Mouse (Mus musculus) thymus, postnatal 10 days (tissue): Measurements from ENCODE around the gene Nav2.

Experiments
- DNase-seq, 2 experiments: peaks; one replicate each; pipeline ENCODE4 v3.0.0; 2021; ENCODE audit warnings: low spot score in 2 of 2

Gene Nav2

DNA sequence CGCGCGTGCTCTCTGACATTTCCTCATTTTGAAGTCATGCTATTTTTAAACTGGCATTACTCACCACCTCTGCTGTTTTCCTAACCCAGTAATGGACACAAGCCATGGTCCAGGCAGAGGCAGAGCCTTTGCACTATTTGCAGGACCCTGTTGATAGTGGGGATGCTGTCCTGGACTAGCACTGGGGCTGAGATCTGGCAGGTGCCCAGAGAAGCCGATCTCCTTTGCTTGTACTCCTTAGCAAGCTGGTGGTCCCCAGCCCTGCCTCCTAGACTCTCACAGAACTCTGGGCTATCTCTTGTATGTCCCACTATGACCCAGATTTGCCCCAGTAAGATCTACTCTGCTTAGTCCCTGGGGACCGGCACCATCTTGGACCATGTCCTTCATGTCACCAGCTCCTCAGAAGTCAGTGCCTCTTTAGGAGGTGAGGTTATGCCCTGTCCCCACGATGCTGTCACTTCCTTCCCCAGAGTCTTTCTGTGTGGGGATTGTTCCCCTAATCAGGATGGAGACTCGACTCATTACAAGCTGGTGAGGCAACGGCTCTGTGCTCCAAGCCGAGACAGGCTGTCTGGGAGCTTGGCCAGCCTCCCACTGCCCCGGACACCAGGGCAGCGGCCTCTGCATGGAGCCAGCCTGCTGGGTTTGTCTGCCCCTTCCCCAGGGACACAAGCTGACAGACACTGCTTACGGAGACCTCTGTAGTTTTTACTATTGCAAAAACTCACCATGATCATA is 250.3 kb downstream of the Nav2 start:
- no peak for DNase-seq

DNA sequence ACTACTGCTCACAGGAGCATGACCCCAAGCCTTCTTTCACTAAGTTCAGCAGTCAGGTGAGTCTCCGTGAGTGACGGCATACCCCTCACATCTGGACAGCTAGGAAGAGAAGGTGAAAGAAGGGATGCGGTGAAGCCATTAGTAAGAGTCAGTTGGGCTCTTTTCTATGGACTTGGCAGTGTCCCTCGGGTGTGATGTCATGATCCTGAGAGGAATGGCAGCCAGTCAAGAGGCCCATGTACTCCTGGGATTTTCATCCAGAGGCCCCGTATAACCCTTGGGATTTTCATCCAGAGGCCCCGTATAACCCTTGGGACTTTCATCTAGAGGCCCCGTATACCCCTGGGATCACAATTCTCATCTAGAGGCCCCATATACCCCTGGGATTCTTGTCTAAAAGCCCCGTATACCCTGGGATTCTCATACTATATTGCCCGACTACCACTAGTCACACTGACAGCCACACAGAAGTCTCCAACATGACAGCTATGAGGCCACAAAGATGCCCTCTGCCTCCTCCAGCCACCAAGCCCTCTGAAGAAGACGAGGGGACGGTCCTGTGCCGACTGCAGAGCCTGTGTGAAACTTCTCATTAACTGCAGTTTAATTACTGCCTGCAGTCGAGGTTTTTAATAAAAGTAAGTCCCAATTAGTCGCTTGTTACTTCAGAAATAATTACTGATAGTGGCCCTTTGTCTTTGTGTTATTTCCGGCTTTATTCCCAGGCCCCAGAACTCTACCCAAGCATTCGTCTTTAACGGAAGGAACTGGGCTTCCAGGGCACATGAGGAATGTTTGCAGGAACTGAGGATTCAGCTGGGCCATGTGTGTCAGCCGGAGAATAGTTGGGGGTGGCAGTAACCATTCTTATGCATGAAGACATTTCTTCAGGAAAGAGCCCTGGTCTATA is 251.4 kb downstream of the Nav2 start:
- no peak for DNase-seq

DNA sequence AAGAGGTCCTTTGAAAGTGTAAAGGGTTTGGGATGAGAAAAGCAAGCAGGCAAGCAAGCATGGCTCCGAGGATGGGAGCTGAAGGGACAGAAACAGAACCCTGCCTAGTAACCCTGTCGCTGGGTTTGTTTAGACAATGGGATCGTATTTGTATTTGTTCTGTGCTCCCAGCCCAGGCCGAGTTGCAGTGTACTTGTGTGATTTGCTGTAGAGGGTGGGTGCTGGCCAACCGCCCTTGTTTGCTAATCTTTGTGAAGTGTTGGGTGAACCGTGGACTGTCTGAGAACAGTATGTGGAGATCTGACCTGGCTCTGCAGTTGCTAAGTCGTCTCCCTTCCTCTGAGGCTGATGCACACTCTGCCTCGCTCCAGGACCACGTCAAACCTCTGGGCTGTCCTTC is 253.6 kb downstream of the Nav2 start:
- no peak for DNase-seq

DNA sequence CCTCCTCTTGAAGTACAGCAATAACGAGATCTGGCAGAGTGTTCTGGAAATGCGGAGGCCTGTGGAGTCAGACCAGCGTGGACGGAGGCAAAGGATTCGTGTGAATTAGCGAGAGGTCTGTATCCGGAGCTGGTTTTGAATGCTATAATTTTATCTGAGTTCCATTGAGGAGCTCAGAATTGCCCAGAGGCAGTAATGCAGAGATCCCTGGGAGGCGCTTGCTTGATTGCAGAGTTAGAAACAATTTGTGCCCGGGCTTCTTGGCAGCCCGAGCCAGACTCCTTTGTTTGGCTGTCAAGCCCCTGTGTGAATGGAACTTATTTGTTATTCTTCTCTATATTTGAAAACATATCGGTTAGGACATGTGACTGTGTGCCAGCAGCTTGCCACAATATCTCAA is 255.3 kb downstream of the Nav2 start:
- no peak for DNase-seq

DNA sequence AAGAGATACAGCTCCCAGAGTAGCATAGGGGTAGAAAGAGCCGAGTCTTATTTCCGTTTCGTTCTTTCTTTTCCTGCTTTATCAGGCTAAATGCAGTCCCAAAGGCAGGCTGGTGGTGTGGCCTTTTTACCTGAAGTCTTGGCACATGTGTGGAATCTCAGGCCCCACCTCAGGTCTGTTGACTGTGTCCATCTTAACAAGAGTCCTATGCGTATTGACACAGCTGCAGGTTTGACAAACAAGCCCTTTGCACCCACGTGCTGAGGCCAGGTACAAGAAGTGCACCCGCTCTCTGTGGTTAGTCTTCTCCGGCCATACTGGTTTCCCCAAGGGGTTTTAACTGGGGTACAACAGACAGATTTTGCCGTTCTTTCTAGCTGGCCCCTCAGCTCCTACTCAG is 256.4 kb downstream of the Nav2 start:
- DNase-seq = no peak

DNA sequence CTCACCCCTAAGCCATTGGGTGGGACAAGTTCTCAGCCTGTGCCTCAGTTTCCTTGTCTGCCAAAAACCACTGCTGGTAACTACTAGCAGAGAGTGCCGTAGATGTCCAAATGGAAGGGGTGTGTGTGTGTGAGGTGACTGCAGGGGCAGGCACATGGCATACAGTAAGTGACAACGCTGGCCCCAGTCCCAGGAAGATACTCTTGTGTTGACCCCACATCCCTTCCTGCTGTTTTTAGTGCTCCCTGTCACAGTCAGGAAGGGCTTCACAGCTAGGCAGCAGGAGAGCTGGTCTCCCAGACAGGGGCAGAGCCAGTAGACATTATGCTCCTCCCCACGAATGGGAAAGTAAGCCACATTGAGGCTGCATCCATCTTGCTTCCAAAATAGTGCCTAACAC is 264.4 kb downstream of the Nav2 start:
- no peak for DNase-seq

DNA sequence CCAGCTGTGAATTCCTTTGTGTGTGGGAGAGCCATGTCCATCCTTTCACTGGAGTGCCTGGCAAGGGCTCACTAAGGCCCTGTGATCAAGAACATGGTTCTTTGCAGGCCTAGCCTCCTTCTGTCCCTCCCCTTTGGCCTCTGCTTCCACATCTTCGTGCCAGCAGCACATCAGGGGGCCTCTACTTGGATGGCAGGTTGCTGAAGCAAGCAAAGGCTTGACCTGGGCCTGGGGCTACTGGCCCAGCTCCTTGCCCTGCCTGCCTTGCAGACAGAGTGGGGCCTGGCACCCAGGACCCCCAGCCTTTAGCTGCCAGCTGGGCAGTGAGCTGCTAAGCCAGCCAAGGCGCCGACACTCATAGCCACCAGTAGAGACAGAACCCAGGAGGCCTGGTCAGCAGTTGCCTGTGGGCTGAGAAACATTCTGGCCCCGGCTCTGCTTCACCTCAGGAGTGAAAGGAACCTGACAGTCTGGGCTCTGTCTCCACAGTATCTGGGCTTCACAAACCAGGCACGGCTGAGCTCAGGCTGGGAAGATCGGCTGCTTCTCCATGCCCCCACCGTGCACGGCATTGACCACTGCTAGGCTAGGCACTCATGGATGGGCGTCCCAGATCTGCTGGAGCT is 267.4 kb downstream of the Nav2 start:
- no peak for DNase-seq

DNA sequence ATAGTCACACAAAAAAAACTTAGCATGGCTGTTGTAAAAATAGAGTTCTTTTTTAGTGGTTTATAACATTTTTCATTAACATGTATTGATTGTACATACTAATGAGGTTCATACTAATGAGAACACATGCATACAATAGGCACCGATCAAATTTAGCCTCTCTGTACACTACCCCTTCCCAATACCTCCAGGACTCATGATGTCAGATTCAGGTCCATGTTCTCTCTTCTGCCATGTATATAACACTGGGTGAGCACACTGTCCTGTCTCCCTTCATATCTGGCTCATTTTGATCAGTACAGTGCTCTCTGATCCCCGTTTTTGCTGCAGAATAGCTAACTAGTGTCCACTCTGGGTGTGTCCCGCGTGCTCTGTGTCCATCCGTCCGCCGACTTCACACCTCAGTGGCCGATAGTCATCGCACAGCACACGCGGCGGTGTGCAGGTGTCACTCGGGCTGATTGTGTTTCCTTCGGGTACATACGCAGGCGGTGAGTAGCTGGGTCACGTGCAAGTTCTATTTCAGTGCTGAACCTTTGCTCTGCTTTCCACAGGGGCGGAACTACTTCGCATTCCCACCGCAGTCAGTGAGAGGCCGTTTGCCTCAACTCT is 268.2 kb downstream of the Nav2 start:
- DNase-seq = no peak

DNA sequence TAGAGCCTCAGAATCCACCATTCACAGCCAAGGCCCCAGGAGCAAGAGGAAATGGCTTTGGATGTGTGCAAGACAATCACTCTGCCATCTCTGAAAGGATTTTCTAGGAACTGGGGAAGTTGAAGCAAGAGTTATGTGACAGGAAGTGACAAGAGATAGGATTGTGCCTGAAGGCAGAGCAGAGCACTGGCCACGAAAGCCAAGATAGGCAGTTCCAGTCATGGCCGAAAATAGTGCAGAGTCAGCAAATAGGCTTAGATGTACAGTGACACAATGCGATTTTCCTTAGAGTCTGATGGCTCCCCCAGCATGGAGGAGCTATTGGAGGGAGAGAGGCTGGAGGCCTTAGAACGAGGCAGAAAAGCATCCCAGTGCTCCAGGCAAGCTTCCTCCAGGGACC is 269.7 kb downstream of the Nav2 start:
- no peak for DNase-seq

DNA sequence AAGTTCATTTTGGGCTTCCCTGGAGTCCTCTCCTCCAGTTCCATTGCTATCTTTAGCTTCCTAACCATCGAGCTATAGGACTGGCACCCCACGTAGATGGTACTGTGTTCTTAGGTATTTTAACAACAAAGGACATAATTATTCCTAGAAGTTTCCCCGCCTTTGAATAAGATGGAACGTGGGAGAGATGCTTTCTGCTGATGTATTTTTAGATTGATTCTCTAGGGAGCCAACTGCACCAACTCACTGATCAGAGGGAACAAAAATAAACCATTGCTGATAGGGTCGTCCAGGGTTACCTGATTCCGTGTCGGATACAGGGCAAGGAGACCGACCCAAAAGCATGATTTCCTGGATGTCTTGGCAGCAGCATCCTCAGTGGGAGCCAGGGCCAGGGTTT is 272.5 kb downstream of the Nav2 start:
- DNase-seq = no peak

DNA sequence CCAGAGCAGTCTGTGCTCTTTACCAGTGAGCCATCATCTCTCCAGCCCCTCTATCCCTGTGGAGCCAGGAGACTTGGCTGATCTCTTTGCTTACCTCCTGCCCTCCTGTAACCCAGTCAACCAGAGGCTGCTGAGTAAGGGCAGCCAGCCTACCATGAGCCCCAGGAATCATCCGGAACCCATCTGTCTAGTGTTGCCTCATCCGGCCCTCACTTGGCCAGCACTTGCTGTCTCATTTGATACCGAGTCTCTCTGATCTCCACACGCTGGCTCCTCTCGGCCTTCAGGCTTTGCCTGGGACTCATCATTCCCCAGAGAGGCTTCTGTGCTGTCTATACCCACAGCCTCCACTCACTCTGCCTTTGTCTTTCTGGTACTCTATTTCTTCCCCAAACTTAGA is 273.9 kb downstream of the Nav2 start:
- no peak for DNase-seq

DNA sequence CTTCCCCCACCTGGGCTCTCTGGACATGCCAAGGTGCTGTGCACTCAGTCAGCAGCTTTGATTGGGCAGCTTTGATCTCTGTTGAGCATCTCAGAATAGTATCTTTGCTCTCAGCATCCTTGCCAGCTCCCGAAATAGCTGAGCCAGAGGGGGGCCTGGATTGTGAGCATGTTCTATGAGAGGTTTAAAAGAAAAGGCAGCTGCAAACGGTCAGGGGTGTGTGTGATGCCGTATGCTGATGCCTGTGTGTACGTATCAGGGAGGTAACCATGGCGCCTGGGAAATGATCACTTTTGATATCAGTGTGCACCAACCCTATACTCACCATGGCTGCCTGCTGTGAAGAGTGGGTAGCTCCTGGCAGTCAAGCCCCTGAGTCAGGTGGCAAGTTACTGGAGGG is 275.2 kb downstream of the Nav2 start:
- no peak for DNase-seq

DNA sequence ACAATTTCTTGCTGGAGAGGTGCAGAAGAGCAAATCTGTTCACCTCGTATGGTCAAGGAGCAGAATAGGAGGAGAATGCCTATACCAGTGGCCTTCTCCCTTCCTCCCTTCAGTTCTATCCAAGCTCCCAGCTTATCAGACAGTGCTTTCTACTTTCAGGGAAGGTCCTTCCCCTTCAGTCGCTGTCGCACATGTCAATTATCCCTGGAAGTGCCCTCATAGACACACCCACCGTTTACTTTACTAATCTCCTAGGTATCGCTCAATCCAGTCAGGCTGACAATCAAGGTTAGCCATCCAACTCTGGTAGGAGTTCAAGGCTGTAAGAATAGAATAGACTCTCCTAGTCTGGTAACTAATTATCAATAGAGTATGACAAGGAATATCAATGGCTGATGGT is 277.5 kb downstream of the Nav2 start:
- DNase-seq = no peak

DNA sequence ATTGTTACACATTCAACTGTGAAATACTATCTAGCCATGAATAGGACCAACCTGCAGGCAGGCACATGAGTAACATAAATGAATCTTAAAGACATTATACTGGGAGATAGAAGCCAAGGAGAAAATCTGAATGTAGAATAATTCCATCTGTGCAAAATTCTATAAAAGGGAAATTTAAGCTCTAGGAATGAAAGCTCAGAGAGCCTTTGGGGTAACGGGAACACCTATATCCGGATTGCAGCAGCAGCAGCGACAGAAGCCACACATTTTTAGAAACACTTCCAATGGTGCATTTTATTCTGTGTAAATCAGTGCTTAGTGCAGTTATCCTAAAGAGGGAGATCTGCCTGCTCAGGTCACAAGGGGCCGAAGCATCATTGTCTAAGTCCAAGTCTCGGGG is 280.8 kb downstream of the Nav2 start:
- DNase-seq = no peak

DNA sequence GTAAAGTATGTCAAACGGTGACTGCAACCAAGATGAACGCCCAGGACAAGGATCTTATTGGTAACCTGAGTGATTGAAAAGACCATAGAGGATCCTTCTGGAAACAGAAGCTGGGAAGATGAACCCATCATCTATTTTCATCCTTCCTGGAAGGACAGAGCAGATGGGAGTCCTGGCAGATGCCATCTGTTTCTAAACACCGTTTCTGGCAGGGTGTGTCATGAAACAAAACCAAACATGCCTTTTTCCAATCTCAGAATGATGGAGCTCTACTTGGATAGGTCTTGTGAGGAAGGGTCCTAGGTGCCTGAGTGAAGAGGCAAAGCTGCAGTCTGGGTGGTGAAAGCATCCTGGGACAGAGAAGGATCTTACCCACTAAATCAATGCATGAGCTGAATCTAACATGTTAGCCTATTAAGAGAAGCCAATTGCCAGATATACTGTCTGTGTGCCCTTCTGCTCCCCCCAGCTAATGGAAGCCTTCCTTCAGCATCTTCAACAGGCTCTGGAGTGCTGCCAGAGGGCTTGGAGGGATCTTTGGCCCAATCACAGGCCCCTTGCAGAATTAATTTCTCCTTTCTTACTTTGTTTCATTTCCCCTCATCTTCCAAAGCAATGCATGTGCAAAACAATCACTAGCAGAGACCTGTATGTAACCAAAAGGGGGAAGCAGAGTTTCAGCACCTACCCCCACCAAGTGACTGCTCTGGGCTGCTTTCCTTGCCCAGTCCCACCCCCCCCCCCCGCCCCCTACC is 281.9 kb downstream of the Nav2 start:
- DNase-seq = no peak

DNA sequence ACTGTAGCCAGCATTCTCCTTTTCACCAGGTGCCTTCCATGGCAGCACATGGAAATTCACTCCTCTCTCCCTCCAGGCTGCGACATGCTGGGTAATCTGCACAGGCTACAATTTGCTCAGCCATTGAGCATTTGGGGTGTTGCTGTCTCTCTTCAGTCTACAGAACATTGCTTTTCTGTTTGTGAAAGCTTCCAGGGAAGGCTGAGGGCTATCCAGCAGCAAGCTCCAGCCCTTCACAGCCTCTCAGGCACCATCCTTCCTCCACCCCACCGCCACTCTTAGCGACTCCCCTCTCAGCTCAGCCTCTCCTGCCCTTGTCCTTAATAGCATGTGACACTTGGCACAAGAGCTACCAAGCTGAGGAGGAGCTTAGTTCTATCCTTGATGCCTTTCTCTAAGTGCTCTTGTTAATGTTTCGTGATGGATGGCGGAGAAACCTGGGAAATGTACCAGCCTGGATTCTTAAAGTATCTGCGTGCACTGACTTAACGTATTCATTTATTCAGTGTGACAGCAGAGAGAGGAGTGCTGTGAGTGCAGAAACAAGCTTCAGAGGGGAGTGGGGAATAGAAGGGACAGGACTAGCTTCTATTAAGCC is 282.7 kb downstream of the Nav2 start:
- no peak for DNase-seq

DNA sequence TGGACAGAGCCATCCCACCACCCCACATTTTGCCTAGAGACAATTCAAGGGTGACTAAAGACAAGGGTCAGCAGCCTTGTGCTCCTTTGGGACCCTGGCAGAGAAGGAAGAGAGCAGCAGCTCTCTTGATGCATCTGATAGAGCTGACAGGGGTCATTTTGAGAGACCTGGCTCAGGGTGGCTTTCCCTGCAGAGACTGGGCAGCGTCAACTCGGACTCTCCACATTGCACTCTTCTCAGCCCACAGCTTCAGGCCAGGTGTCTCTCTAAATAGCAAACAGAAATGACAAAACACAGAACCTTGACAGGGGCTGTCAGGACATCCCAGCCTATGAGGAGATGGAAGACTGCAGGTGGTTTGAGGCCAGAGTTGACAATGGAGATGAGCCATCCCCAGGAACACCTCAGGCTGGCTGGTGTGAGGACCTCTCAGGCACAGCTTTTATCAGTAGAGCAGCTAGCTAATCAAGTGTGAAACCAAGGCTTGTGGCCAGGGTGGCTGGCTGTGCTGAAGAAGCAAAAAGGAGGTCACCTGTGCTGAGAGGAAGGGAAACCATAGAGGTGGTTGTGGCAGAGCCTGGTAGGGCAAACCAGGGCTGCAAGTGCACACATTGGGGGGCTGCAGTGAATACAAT is 283.7 kb downstream of the Nav2 start:
- no peak for DNase-seq

DNA sequence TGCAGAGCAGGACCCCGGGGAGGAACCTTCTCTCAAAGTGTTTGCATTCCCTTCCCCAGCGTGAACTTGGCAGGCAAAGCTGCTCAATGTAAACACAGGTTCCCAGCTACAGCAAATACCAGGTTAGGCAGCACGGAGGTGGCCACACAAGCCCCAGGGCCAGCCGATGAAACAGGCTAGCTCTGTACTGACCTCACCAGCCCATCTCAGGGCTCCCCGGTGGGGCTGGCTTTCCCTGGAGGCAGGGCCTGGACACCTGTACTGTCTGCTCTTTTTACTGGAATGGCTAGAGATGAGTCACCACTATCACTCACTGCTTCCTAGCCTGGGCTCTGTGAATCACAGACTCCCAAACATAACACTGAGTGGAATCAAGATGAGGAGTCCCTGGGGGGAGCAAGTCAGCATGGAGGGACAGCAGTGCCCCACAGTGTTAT is 287.2 kb downstream of the Nav2 start:
- DNase-seq = no peak

DNA sequence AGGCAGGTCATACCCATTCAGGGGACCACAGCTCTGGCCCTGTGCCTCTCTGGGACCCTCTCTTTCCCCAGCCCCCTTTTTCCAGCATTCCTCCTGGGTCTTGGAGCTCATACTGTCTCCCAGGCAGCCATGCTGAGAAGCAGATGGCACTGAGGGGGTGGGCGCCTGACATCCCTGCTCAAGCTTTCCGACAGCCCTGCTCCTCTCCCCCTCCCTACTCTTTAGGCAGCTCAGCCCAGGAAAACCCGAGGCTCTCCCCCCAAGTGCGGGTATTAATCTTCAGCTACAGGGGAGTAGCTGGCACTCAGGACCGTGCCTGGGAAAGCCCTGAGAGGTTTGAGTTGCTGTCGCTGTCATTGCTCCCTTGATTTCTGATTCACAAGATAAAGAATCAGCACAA is 290.9 kb downstream of the Nav2 start:
- no peak for DNase-seq

DNA sequence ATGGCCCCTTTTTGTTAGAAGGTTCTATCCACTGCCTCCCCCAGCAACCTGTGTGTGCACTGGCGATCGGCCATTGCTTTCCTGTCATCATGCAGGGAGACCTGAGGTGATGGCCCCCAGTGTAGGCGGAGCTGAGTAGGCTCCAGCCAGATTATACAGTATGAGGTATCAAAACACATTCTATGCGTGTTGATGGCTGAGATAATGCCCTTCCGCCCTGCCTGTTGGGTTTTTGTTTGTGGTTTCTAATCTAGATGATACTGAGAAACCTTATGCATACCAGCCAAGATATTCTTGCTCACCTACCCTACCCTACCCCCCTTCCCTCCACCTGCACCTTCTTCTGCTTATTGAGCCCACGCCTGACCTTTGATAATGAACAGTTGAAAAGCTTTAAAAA is 291.8 kb downstream of the Nav2 start:
- no peak for DNase-seq

DNA sequence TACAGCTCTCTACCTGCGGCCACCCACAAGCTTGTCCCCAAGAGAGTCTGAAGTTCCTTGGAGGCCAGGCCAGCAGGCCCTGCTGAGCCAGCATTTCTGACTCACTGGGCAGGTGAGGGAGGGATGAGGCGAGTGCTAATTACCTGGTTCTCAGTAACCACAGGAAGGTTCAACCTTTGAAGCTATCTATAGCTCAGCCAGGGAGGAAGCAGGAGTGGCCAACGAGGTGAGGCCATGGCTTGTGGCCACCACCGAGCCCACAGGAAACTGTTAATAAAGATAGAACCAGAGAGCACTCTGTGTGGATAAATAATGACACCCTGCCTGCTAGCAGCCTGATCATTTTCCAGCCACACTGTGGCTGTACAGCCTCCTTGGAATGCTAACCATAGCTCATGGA is 294.5 kb downstream of the Nav2 start:
- DNase-seq = no peak
